Mouse (Mus musculus): ENCODE data around the gene Tnnt2. TPM values are rescaled to one million over a fixed set of nuclear protein-coding genes. Genes with fewer than 3 reads are reported as not detected.

Gene Tnnt2
- total and polyA plus RNA-seq, 3 experiments, result 3,392 to 9,301 (median 8,290) TPM

- no peaks in the 10 kb centered on the region; the same call in 1 of the 2 replicates for H3K4me1 ChIP-seq (ENCODE audit: control insufficient read depth, insufficient read depth, low read length)
- no peak overlapping the region for H3K9ac ChIP-seq (ENCODE audit: low read depth, low read length)
- H3K27me3 ChIP-seq (ENCODE audit: control insufficient read depth, insufficient read depth, low read length), result no peaks in the 10 kb centered on the region
- no peak for DNase-seq
- TF ChIP-seq POLR2A (IDR thresholded peaks at IDR 0.05; ENCODE audit: insufficient read depth, low read depth, low read length), result no peak
- TF ChIP-seq EP300 (IDR thresholded peaks at IDR 0.05; ENCODE audit: insufficient read depth, low read depth, low read length), result no peak
- TF ChIP-seq CTCF (IDR thresholded peaks at IDR 0.05), result no peak
- 69% methylated on average over 10 of the region's 10 CpGs for WGBS
- H3K36me3 ChIP-seq (ENCODE audit: control insufficient read depth, insufficient read depth, low read length), result no peaks in the 10 kb centered on the region
- no peak overlapping the region for H3K27ac ChIP-seq
- intact Hi-C loops (cut with DNase I), result no loop called here
- no peak overlapping the region for H3K4me3 ChIP-seq
- H3K79me2 ChIP-seq (replicated peaks; ENCODE audit: control insufficient read depth, insufficient read depth, low read length), result no peaks in the 10 kb centered on the region
Measured at GRCm38 (mm10) chr1:135807546-135807945, 28.6 kb upstream of the Tnnt2 start.

GRCm38 (mm10) chr1:135810180-135810579 lies 26.0 kb upstream of the Tnnt2 start:
- Histone ChIP-seq H3K36me3 (ENCODE audit: control insufficient read depth, insufficient read depth, low read length) (no peaks in the 10 kb centered on the region), H3K9ac (ENCODE audit: low read depth, low read length) (no peak overlapping the region), H3K4me1 (ENCODE audit: control insufficient read depth, insufficient read depth, low read length) (no peaks in the 10 kb centered on the region; the same call in 1 of the 2 replicates), H3K79me2 (replicated peaks; ENCODE audit: control insufficient read depth, insufficient read depth, low read length) (no peaks in the 10 kb centered on the region), H3K27me3 (ENCODE audit: control insufficient read depth, insufficient read depth, low read length) (no peaks in the 10 kb centered on the region), H3K27ac (no peak overlapping the region), H3K4me3 (no peak overlapping the region)
- DNase-seq, result no peak
- intact Hi-C loops (cut with DNase I), result loop anchor here (5.0 kb wide), 1 partner anchor 132 kb away; no protein-coding TSS in a partner anchor
- 81% methylated on average over 2 of the region's 2 CpGs for WGBS
- TF ChIP-seq EP300 (IDR thresholded peaks at IDR 0.05; ENCODE audit: insufficient read depth, low read depth, low read length) (no peak), POLR2A (IDR thresholded peaks at IDR 0.05; ENCODE audit: insufficient read depth, low read depth, low read length) (no peak), CTCF (IDR thresholded peaks at IDR 0.05) (no peak)

DNA sequence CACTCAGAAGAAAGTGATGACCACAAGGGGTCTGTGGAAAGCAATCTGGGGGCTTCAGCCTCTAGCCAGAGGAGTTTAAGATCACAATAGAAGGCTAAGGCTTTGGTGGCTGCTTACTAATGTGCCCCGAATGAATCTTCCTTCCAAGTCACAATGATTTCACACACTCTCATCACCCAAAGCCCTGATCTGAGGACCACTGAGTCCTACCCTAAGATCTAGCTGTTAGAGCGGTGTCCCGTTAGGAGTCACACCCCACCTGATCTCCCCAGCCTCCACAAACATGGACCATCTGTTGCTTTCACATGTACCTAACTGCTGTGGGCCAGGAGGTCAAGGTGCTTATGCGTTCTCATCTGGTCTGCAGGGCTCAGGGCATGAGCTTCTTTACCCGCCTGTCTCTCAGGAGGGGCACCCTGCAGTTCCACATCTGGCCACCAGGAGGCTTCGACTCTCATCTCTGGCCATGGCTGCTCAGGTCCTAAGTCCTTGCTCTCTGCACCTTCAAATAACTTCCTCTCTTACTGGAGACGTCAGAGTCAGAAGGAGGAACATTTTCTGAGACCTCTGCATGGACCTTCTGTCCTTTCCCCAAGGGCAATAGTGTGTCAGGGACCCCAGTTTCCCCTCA lies 25.0 kb upstream of the Tnnt2 start:
- no peaks in the 10 kb centered on the region for H3K79me2 ChIP-seq (replicated peaks; ENCODE audit: control insufficient read depth, insufficient read depth, low read length)
- no peak overlapping the region for H3K9ac ChIP-seq (ENCODE audit: low read depth, low read length)
- intact Hi-C loops (cut with DNase I), result loop anchor here (5.0 kb wide), 1 partner anchor 131 kb away; no protein-coding TSS in a partner anchor
- no peaks in the 10 kb centered on the region for H3K36me3 ChIP-seq (ENCODE audit: control insufficient read depth, insufficient read depth, low read length)
- 35% methylated on average over 7 of the region's 7 CpGs for WGBS
- TF ChIP-seq CTCF (IDR thresholded peaks at IDR 0.05) (peak; percentile 100; the same call in 1 of the 2 replicates), EP300 (IDR thresholded peaks at IDR 0.05; ENCODE audit: insufficient read depth, low read depth, low read length) (0 out of 2 replicates have a peak, but pooled peaks have one; percentile 66), POLR2A (IDR thresholded peaks at IDR 0.05; ENCODE audit: insufficient read depth, low read depth, low read length) (no peak)
- DNase-seq, result peak; percentile 77 to 87
- no peak overlapping the region for H3K27ac ChIP-seq
- no peak overlapping the region for H3K4me3 ChIP-seq
- no peaks in the 10 kb centered on the region for H3K27me3 ChIP-seq (ENCODE audit: control insufficient read depth, insufficient read depth, low read length)
- no peaks in the 10 kb centered on the region; the same call in 1 of the 2 replicates for H3K4me1 ChIP-seq (ENCODE audit: control insufficient read depth, insufficient read depth, low read length)

- intact Hi-C loops (cut with DNase I), result loop anchor here (2.0 to 5.0 kb wide), 2 partner anchors 17 to 130 kb away; no protein-coding TSS in a partner anchor
- H3K27ac ChIP-seq, result no peak overlapping the region
- no peaks in the 10 kb centered on the region; the same call in 1 of the 2 replicates for H3K4me1 ChIP-seq (ENCODE audit: control insufficient read depth, insufficient read depth, low read length)
- no peak overlapping the region for H3K4me3 ChIP-seq
- H3K27me3 ChIP-seq (ENCODE audit: control insufficient read depth, insufficient read depth, low read length), result no peaks in the 10 kb centered on the region
- WGBS, result 55% methylated on average over 3 of the region's 3 CpGs
- H3K79me2 ChIP-seq (replicated peaks; ENCODE audit: control insufficient read depth, insufficient read depth, low read length), result no peaks in the 10 kb centered on the region
- no peak for TF ChIP-seq EP300 (IDR thresholded peaks at IDR 0.05; ENCODE audit: insufficient read depth, low read depth, low read length)
- no peak for TF ChIP-seq POLR2A (IDR thresholded peaks at IDR 0.05; ENCODE audit: insufficient read depth, low read depth, low read length)
- no peak for TF ChIP-seq CTCF (IDR thresholded peaks at IDR 0.05)
- no peaks in the 10 kb centered on the region for H3K36me3 ChIP-seq (ENCODE audit: control insufficient read depth, insufficient read depth, low read length)
- no peak overlapping the region for H3K9ac ChIP-seq (ENCODE audit: low read depth, low read length)
- DNase-seq, result no peak
Measured at GRCm38 (mm10) chr1:135812205-135812604, 23.9 kb upstream of the Tnnt2 start.

DNA sequence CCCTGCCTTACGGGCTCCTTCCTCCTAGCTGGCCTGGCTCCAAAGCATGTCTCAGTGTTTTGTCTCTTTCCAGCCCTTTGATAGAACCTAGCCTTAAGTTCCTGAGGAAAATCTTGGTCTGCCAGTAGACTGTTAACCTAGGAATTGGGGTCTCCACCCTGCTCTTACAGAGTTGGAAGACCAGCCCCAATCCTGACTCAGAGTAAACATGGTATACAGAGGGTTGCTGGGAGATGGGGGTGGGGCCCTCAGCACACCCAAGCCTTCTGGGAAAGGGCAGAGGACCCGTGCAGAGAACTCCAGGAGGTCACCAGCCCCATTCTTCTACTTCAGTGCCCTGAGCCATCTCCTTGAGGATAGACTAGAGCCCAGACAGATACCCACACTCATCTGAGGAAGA lies 23.5 kb upstream of the Tnnt2 start:
- H3K4me3 ChIP-seq, result no peak overlapping the region
- DNase-seq, result no peak
- no peak for TF ChIP-seq POLR2A (IDR thresholded peaks at IDR 0.05; ENCODE audit: insufficient read depth, low read depth, low read length)
- no peak for TF ChIP-seq CTCF (IDR thresholded peaks at IDR 0.05)
- no peak for TF ChIP-seq EP300 (IDR thresholded peaks at IDR 0.05; ENCODE audit: insufficient read depth, low read depth, low read length)
- H3K79me2 ChIP-seq (replicated peaks; ENCODE audit: control insufficient read depth, insufficient read depth, low read length), result no peaks in the 10 kb centered on the region
- H3K36me3 ChIP-seq (ENCODE audit: control insufficient read depth, insufficient read depth, low read length), result no peaks in the 10 kb centered on the region
- H3K4me1 ChIP-seq (ENCODE audit: control insufficient read depth, insufficient read depth, low read length), result no peaks in the 10 kb centered on the region; the same call in 1 of the 2 replicates
- H3K9ac ChIP-seq (ENCODE audit: low read depth, low read length), result no peak overlapping the region
- H3K27me3 ChIP-seq (ENCODE audit: control insufficient read depth, insufficient read depth, low read length), result no peaks in the 10 kb centered on the region
- WGBS, result 23% methylated on average over 2 of the region's 2 CpGs
- intact Hi-C loops (cut with DNase I), result loop anchor here (2.0 to 5.0 kb wide), 2 partner anchors 16 to 130 kb away; no protein-coding TSS in a partner anchor
- no peak overlapping the region for H3K27ac ChIP-seq

GRCm38 (mm10) chr1:135813071-135813470 lies 23.1 kb upstream of the Tnnt2 start:
- Histone ChIP-seq H3K36me3 (ENCODE audit: control insufficient read depth, insufficient read depth, low read length) (no peaks in the 10 kb centered on the region), H3K4me3 (no peak overlapping the region), H3K27me3 (ENCODE audit: control insufficient read depth, insufficient read depth, low read length) (no peaks in the 10 kb centered on the region), H3K9ac (ENCODE audit: low read depth, low read length) (no peak overlapping the region), H3K4me1 (ENCODE audit: control insufficient read depth, insufficient read depth, low read length) (no peaks in the 10 kb centered on the region; the same call in 1 of the 2 replicates), H3K27ac (no peak overlapping the region), H3K79me2 (replicated peaks; ENCODE audit: control insufficient read depth, insufficient read depth, low read length) (no peaks in the 10 kb centered on the region)
- WGBS, result 49% methylated on average over 4 of the region's 4 CpGs
- no peak for DNase-seq
- intact Hi-C loops (cut with DNase I), result loop anchor here (2.0 to 5.0 kb wide), 2 partner anchors 16 to 129 kb away; no protein-coding TSS in a partner anchor
- no peak for TF ChIP-seq EP300 (IDR thresholded peaks at IDR 0.05; ENCODE audit: insufficient read depth, low read depth, low read length)

Data from heart, adult 2 months (tissue).